Mouse (Mus musculus): ENCODE measurements around the gene Ran. TPM values are rescaled to one million over a fixed set of nuclear protein-coding genes. Genes with fewer than 3 reads are reported as not detected.

Ran gene
- polyA plus RNA-seq, 1 experiment from 2014 or later = 598 TPM

DNA sequence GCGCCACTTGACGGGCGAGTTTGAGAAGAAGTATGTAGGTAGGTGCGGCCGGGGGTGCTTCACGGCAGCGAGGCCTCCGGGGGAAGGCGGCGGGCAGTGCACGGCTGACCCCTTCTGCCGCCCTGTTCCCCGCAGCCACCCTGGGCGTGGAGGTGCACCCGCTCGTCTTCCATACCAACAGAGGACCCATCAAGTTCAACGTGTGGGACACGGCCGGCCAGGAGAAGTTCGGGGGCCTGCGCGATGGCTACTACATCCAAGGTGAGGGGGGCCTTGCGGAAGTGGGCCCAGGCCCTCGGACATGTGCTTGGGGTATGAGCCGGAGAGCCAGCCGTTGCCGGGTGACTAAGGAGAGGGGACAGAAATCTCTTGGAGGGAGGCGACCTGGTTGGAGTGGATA lies 862 bp downstream of the Ran start:
- peaks cover 8% of the 10 kb centered on the region for H3K4me1 ChIP-seq (replicated peaks; ENCODE audit: control insufficient read depth, insufficient read depth, low read length)

GRCm38 (mm10) chr5:129025048-129025447 lies 5.2 kb downstream of the Ran start:
- no peaks in the 10 kb centered on the region for H3K27me3 ChIP-seq (replicated peaks; ENCODE audit: control insufficient read depth, insufficient read depth, low read length)
- WGBS = 35% methylated on average over 2 of the region's 2 CpGs
- H3K9me3 ChIP-seq (ENCODE audit: control insufficient read depth, low read length) = no peaks in the 10 kb centered on the region
- DNase-seq (ENCODE audit: low spot score) = no peak
- H3K27ac ChIP-seq (ENCODE audit: low read depth) = no peak overlapping the region
- H3K4me3 ChIP-seq (ENCODE audit: low read depth, low read length) = no peak overlapping the region
- H3K4me1 ChIP-seq (replicated peaks; ENCODE audit: control insufficient read depth, insufficient read depth, low read length) = peaks cover 5% of the 10 kb centered on the region
- no peak overlapping the region for H3K4me2 ChIP-seq (ENCODE audit: low read length)
- peaks cover 32% of the 10 kb centered on the region for H3K36me3 ChIP-seq (ENCODE audit: control insufficient read depth, insufficient read depth, low read length)
- no peak for ATAC-seq (replicated peaks; ENCODE audit: low FRiP score, low TSS enrichment, low read depth)
- H3K9ac ChIP-seq (ENCODE audit: low read length) = no peak overlapping the region

More for the DNA sequence above, 862 bp downstream of the Ran start:
- Histone ChIP-seq H3K27ac (ENCODE audit: low read depth) (peak overlapping the region; percentile 95), H3K9ac (ENCODE audit: low read length) (peak overlapping the region; percentile 92), H3K4me3 (ENCODE audit: low read depth, low read length) (peak overlapping the region; percentile 89), H3K36me3 (ENCODE audit: control insufficient read depth, insufficient read depth, low read length) (peaks cover 28% of the 10 kb centered on the region), H3K9me3 (ENCODE audit: control insufficient read depth, low read length) (no peaks in the 10 kb centered on the region), H3K27me3 (replicated peaks; ENCODE audit: control insufficient read depth, insufficient read depth, low read length) (no peaks in the 10 kb centered on the region), H3K4me2 (ENCODE audit: low read length) (peak overlapping the region; percentile 77)
- DNase-seq (ENCODE audit: low spot score) (no peak), ATAC-seq (replicated peaks; ENCODE audit: low FRiP score, low TSS enrichment, low read depth) (peak; percentile 4; the same call in 1 of the 2 replicates)
- WGBS = 5% methylated on average over 28 of the region's 28 CpGs

GRCm38 (mm10) chr5:129025725-129026124 lies 5.9 kb downstream of the Ran start:
- H3K4me2 ChIP-seq (ENCODE audit: low read length) = no peak overlapping the region
- WGBS = 85% methylated on average over 2 of the region's 2 CpGs
- no peak for DNase-seq (ENCODE audit: low spot score)
- H3K4me1 ChIP-seq (replicated peaks; ENCODE audit: control insufficient read depth, insufficient read depth, low read length) = peaks cover 5% of the 10 kb centered on the region
- no peak overlapping the region for H3K4me3 ChIP-seq (ENCODE audit: low read depth, low read length)
- no peaks in the 10 kb centered on the region for H3K27me3 ChIP-seq (replicated peaks; ENCODE audit: control insufficient read depth, insufficient read depth, low read length)
- ATAC-seq (replicated peaks; ENCODE audit: low FRiP score, low TSS enrichment, low read depth) = no peak
- no peaks in the 10 kb centered on the region for H3K9me3 ChIP-seq (ENCODE audit: control insufficient read depth, low read length)
- H3K9ac ChIP-seq (ENCODE audit: low read length) = no peak overlapping the region
- peaks cover 32% of the 10 kb centered on the region for H3K36me3 ChIP-seq (ENCODE audit: control insufficient read depth, insufficient read depth, low read length)
- no peak overlapping the region for H3K27ac ChIP-seq (ENCODE audit: low read depth)

DNA sequence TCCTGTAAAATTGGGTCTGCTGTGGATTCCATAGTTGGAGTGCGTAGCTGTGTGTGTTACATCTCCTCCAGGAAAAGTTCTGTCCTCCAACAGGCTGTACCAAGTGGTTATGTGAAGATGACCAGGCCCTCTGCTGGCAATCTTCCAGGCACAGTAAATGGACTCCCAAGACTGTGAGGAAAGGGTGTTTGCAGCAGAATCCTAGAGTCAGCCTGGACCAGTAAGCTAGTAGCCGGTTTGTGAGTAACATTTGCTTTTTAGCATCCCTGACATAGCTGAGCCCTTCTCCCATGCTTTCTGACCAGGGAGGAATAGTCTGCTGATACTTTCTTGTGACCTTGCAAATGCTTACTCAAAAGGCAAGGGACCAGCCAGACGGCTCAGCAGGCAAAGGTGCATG lies 6.3 kb downstream of the Ran start:
- H3K27me3 ChIP-seq (replicated peaks; ENCODE audit: control insufficient read depth, insufficient read depth, low read length) = no peaks in the 10 kb centered on the region
- DNase-seq (ENCODE audit: low spot score) (no peak), ATAC-seq (replicated peaks; ENCODE audit: low FRiP score, low TSS enrichment, low read depth) (no peak)
- peaks cover 5% of the 10 kb centered on the region for H3K4me1 ChIP-seq (replicated peaks; ENCODE audit: control insufficient read depth, insufficient read depth, low read length)
- no peak overlapping the region for H3K4me2 ChIP-seq (ENCODE audit: low read length)
- H3K36me3 ChIP-seq (ENCODE audit: control insufficient read depth, insufficient read depth, low read length) = peaks cover 32% of the 10 kb centered on the region
- no peak overlapping the region for H3K27ac ChIP-seq (ENCODE audit: low read depth)
- no peak overlapping the region for H3K9ac ChIP-seq (ENCODE audit: low read length)
- H3K4me3 ChIP-seq (ENCODE audit: low read depth, low read length) = no peak overlapping the region
- no peaks in the 10 kb centered on the region for H3K9me3 ChIP-seq (ENCODE audit: control insufficient read depth, low read length)
- 85% methylated on average over 3 of the region's 3 CpGs for WGBS

- peaks cover 32% of the 10 kb centered on the region for H3K36me3 ChIP-seq (ENCODE audit: control insufficient read depth, insufficient read depth, low read length)
- no peak overlapping the region for H3K4me2 ChIP-seq (ENCODE audit: low read length)
- H3K4me3 ChIP-seq (ENCODE audit: low read depth, low read length) = no peak overlapping the region
- H3K9ac ChIP-seq (ENCODE audit: low read length) = no peak overlapping the region
- no peaks in the 10 kb centered on the region for H3K27me3 ChIP-seq (replicated peaks; ENCODE audit: control insufficient read depth, insufficient read depth, low read length)
- peaks cover 2% of the 10 kb centered on the region for H3K4me1 ChIP-seq (replicated peaks; ENCODE audit: control insufficient read depth, insufficient read depth, low read length)
- no peak overlapping the region for H3K27ac ChIP-seq (ENCODE audit: low read depth)
- H3K9me3 ChIP-seq (ENCODE audit: control insufficient read depth, low read length) = no peaks in the 10 kb centered on the region
- DNase-seq (ENCODE audit: low spot score) (no peak), ATAC-seq (replicated peaks; ENCODE audit: low FRiP score, low TSS enrichment, low read depth) (no peak)
- 63% methylated on average over 1 of the region's 1 CpGs for WGBS
Measured at GRCm38 (mm10) chr5:129026637-129027036, 6.8 kb downstream of the Ran start.

DNA sequence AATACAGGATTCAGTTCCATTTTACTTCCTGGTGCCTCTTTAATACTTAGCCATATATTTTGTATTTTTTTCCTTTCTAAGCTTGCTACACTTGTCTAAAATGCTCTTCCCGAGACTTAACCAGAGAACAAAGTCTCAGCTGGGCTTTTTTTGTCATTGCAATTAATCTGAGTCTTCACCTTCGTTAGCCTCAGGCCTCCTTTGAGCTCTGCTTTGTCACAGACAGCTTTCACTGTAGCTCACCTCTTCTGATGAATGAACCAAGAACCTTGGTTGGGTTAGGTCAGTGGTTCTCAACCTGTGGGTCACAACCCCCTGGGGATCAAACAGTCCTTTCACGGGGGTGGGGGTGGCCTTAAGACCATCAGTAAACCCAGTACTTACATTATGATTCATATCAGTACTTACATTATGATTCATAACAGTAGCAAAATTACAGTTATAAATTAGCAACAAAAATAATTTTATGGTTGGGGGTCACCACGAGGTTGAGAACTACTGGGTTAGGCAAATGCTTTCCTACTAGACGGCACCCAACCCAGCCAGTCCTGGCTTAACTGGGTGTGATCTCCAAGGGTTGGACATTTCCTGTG lies 9.4 kb downstream of the Ran start:
- DNase-seq (ENCODE audit: low spot score) (no peak), ATAC-seq (replicated peaks; ENCODE audit: low FRiP score, low TSS enrichment, low read depth) (no peak)
- H3K27ac ChIP-seq (ENCODE audit: low read depth) = no peak overlapping the region
- 0 out of 2 replicates have a peak, but pooled peaks cover 3% of the 10 kb centered on the region for H3K9me3 ChIP-seq (ENCODE audit: control insufficient read depth, low read length)
- H3K27me3 ChIP-seq (replicated peaks; ENCODE audit: control insufficient read depth, insufficient read depth, low read length) = no peaks in the 10 kb centered on the region
- WGBS = 77% methylated on average over 5 of the region's 5 CpGs
- H3K4me3 ChIP-seq (ENCODE audit: low read depth, low read length) = no peak overlapping the region
- no peak overlapping the region for H3K4me2 ChIP-seq (ENCODE audit: low read length)
- H3K4me1 ChIP-seq (replicated peaks; ENCODE audit: control insufficient read depth, insufficient read depth, low read length) = no peaks in the 10 kb centered on the region
- no peak overlapping the region for H3K9ac ChIP-seq (ENCODE audit: low read length)
- peaks cover 14% of the 10 kb centered on the region for H3K36me3 ChIP-seq (ENCODE audit: control insufficient read depth, insufficient read depth, low read length)

DNA sequence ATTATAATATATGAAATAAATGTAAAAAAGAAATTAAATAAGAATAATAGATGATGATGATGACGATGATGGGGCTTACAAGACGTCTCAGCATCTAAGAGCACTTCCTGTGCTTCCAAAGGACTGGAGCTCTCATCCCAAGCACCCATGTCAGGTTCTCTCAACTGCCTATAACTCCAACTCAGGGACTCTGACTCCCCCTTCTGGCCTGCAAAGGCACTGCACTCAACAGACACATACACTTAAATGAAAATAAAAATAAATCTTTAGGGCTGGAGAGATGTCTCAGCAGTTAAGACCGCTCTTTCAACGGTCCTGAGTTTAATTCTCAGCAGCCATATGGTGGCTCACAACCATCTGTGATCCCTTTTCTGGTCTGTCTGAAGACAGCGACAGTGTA lies 16.8 kb downstream of the Ran start:
- 85% methylated on average over 5 of the region's 5 CpGs for WGBS
- Histone ChIP-seq H3K4me1 (replicated peaks; ENCODE audit: control insufficient read depth, insufficient read depth, low read length) (no peaks in the 10 kb centered on the region), H3K4me2 (ENCODE audit: low read length) (no peak overlapping the region), H3K27ac (ENCODE audit: low read depth) (no peak overlapping the region), H3K36me3 (ENCODE audit: control insufficient read depth, insufficient read depth, low read length) (no peaks in the 10 kb centered on the region), H3K9ac (ENCODE audit: low read length) (no peak overlapping the region), H3K9me3 (ENCODE audit: control insufficient read depth, low read length) (0 out of 2 replicates have a peak, but pooled peaks cover 3% of the 10 kb centered on the region), H3K27me3 (replicated peaks; ENCODE audit: control insufficient read depth, insufficient read depth, low read length) (no peaks in the 10 kb centered on the region), H3K4me3 (ENCODE audit: low read depth, low read length) (no peak overlapping the region)
- no peak for DNase-seq (ENCODE audit: low spot score)
- ATAC-seq (replicated peaks; ENCODE audit: low FRiP score, low TSS enrichment, low read depth) = no peak

DNA sequence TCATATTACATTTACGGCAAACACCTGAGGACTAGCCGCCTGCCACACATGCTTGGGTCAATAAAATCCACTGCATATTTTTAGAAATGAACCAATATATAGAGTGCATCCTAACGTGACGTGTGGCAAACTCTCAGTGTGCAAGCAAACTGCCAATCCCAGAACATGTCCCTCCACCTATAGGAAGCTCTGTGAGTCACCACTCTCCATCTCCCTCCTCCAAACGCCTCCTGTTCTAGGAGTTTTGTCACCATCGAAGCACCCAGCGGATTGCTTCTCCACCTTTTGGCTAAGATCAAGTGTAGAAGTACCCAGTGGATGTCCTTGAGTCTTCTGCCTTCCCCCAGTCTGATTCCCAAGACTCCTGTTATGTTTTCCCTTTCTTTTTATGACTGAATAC lies 17.9 kb downstream of the Ran start:
- WGBS = 75% methylated on average over 7 of the region's 7 CpGs
- no peak for DNase-seq (ENCODE audit: low spot score)
- H3K9ac ChIP-seq (ENCODE audit: low read length) = no peak overlapping the region
- H3K9me3 ChIP-seq (ENCODE audit: control insufficient read depth, low read length) = 0 out of 2 replicates have a peak, but pooled peaks cover 3% of the 10 kb centered on the region
- H3K4me3 ChIP-seq (ENCODE audit: low read depth, low read length) = no peak overlapping the region
- no peaks in the 10 kb centered on the region for H3K27me3 ChIP-seq (replicated peaks; ENCODE audit: control insufficient read depth, insufficient read depth, low read length)
- no peaks in the 10 kb centered on the region for H3K4me1 ChIP-seq (replicated peaks; ENCODE audit: control insufficient read depth, insufficient read depth, low read length)
- no peak for ATAC-seq (replicated peaks; ENCODE audit: low FRiP score, low TSS enrichment, low read depth)
- no peak overlapping the region for H3K27ac ChIP-seq (ENCODE audit: low read depth)
- no peak overlapping the region for H3K4me2 ChIP-seq (ENCODE audit: low read length)
- H3K36me3 ChIP-seq (ENCODE audit: control insufficient read depth, insufficient read depth, low read length) = no peaks in the 10 kb centered on the region

Measured in intestine, embryonic 14.5 days (tissue).